Mouse (Mus musculus): ENCODE results near the gene Gad2. TPM values are rescaled to one million over a fixed set of nuclear protein-coding genes. Genes with fewer than 3 reads are reported as not detected.
"Not testable (repeated sequence)": the region's sequence is repeated elsewhere in the genome, so short reads cannot be mapped to it uniquely, and the experiment has no call there.

Gad2 gene
- under 1 TPM; 0.07 to 0.18 TPM for total RNA-seq (2021)
- long read RNA-seq, experiment 1, result 0 reads
- long read RNA-seq, experiment 2, result 0 reads

DNA sequence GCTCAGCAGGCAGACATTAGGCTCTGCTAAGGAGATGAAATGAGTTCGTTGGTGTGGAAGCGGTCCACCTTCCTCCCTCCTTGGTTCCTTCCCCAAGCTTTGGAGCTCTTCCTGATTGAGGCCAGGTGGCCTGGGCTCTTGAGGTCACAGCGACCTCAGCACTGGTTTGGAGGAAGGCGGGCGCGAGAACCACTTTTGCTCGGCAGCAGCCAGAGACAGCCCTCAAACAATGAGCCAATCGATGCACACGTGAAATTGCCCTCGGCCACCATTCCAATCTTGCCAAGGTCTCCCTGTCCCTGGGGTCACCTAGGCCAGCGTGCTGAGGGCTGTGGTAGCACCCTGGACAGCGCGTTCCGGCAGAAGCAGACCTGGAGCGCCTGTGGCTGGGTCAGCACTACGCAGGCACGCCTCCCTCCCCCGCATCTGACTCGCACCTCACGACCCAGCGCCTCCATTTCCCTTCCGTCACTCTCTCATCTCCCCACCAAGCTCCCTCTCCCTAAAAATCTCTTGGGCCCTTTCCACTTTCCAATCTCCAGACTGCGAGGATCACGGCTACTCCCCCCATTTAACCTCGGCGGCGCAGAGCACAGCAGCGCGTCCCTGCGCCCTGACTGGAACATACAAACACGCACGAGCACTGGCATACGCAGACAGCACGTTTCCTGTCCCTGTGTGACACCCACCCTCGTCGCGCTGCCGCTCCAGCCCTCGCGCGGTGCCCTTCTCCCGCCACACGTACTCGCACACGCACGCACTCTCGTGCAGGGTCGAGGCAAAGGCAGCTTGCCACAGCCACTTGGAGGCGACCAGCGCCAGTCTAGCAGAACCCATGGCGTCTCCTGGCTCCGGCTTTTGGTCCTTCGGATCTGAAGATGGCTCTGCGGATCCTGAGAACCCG is at the start of gene Gad2:
Gad2 (plus strand) TSS at position 378 of the 904 bp plus-strand sequence.
- peak; percentile 7 for DNase-seq

DNA sequence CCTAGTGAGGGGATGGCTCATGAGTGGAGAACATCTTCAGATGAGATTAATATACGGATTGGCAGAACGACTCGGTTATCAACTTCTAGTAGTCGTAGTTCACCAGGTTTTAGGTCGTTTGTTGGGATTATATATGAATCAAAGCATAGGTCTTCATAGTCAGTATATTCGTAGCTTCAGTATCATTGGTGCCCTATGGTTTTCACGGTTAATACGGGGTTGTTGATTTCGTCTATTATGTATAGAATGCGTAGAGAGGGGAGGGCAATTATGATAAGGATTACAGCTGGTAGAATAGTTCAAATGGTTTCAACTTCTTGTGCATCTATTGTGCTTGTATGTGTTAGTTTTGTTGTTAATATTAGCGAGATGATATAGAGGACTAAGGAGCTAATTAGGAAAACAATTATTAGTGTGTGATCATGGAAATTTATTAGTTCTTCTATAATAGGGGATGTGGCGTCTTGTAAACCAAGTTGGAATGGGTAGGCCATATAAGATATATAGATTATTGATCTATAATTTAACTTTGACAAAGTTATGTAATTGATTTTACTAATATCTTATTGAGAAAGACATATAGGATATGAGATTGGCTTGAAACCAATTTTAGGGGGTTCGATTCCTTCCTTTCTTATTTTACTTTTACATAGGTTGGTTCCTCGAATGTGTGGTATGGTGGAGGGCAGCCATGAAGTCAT is 34.4 kb upstream of the Gad2 start:
- DNase-seq, result not testable (repeated sequence)

DNA sequence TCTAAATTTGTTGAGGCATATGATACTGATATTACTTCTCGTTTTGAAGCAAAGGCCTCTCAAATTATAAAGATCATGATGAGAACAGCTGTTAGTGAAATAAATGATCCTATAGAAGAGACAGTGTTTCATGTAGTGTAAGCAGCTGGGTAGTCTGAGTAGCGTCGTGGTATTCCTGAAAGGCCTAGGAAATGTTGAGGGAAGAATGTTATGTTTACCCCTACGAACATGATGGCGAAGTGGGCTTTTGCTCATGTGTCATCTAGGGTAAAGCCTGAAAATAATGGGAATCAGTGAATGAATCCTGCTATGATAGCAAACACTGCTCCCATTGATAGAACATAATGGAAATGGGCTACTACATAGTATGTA is 33.8 kb upstream of the Gad2 start:
- DNase-seq, result not testable (repeated sequence)

GRCm38 (mm10) chr2:22588673-22589381 is 33.2 kb upstream of the Gad2 start:
- not testable (repeated sequence) for DNase-seq

DNA sequence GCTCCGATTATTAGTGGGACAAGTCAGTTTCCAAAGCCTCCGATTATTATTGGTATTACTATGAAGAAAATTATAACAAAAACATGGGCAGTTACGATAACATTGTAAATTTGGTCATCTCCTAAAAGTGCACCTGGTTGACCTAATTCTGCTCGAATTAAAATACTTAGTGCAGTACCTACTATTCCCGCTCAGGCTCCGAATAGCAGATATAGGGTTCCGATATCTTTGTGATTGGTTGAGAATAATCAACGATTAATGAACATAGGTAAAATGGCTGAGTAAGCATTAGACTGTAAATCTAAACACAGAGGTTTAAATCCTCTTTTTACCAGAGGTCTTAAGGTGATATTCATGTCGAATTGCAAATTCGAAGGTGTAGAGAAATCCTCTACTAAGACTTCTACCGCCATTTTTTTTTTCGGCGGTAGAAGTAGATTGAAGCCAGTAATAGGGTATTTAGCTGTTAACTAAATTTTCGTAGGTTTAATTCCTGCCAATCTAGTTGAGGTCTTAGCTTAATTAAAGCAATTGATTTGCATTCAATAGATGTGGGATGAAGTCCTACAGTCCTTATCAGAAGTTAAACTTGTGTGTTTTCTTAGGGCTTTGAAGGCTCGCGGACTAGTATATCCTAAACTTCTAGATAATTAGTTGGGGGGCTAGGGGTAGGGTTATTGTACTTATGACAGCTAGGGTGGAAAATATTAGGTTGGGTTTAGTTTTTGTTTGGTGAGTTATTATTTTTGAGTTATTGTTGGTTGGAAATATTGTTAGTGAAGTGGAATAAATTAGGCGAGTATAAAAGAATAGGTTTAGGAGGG is 32.4 kb upstream of the Gad2 start:
- not testable (repeated sequence) for DNase-seq

GRCm38 (mm10) chr2:22590206-22590490 is 31.9 kb upstream of the Gad2 start:
- DNase-seq, result no peak

DNA sequence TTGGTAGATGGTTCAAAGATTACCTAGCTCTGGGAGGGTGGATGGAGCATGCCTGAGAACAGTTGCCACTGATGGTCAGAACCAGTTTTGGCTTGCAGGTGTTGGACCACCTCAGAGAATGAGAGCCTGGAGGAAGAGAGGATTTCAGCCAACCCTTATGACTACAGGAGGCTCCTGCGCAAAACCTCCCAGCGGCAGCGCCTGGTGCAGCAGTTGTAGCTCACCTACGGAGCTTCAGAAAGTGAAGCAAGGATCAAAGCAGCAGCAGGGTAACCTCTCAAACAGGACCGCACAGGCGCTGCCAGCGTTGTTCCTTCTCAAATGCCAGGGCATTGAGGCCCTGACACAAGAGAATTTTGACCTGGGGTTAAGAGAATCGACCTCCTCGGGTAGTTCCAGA is 4.1 kb upstream of the Gad2 start:
- no peak for DNase-seq

- DNase-seq, result no peak
Measured at GRCm38 (mm10) chr2:22619416-22619815, 2.6 kb upstream of the Gad2 start.

GRCm38 (mm10) chr2:22620030-22620429 is 2.0 kb upstream of the Gad2 start:
- no peak for DNase-seq

GRCm38 (mm10) chr2:22620534-22620933 is 1.5 kb upstream of the Gad2 start:
- DNase-seq, result no peak

- no peak for DNase-seq
Measured at GRCm38 (mm10) chr2:22620978-22621827, 802 bp upstream of the Gad2 start.

DNA sequence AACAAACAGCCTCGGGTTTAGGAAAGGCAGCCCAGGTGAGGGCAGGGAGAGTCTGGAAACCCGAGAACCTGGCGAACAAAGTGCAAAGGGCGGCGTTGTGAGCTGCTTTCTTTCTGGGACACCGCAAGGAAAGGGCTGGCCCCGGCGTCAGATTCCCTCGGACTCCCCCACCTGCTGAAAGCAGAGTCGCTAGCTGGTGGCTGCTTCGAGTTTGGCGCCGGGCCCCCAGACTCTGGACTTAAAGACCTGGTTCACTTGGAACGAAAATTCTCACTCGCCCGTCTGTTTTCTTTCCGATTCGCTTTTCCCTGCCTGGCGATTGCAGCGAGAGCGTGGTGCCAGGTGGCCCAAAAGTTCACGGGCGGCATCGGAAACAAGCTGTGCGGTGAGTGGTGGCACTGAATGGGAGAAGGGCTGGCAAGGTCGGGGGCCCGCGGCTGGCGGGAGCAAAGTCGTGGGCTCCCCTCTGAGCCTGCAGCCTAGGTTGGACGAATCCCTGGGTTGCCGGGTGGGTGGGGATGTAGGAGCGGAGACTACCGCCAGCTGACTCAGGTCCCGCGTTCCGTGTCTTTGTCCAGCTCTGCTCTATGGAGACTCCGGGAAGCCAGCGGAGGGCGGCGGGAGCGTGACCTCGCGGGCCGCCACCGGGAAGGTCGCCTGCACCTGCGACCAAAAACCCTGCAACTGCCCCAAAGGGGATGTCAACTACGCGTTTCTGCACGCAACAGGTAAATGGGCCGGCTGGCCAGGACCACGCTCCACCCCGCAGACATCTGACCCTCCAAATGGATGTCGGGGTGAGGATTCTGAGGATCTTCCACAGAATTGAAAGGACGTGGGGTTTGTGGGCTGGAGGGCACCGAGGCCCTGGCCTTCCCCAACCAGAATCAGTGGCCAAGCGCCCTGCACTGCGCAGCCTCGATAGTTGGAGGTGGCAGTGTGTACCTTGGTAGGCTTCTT is 1.4 kb downstream of the Gad2 start:
- DNase-seq, result peak; percentile 7

DNA sequence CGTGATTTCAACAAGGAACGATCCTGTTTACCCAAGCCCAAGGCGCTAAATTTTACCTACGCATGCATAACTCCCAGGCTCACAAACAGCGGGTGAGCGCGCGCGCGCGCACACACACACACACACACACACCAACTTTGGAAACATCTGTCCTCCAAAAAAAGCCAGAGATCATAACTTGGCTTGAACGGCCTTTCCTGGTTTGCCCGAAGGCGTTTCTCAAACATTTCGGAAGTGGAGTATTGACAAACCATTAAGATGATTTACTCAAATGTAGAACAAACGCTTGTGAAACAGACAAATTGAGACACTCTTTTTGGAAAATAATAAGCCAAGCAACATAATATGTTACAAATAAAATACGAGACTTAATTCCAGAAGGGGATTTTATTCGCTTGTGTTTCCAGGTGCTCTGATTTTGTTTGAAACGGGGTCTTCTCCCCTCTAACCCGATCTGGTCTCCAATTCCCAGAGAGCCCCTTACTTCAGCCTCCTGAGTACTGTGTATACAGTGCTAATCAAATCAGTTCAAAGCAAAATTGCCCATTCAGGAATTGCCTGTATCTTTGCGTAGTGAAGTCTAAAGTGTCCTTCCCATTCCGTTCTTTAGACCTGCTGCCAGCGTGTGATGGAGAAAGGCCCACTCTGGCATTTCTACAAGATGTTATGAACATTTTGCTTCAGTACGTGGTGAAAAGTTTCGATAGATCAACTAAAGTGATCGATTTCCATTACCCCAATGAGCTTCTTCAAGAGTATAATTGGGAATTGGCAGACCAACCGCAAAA is 2.4 kb downstream of the Gad2 start:
- no peak for DNase-seq

GRCm38 (mm10) chr2:22625096-22625960 is 3.3 kb downstream of the Gad2 start:
- no peak for DNase-seq

DNA sequence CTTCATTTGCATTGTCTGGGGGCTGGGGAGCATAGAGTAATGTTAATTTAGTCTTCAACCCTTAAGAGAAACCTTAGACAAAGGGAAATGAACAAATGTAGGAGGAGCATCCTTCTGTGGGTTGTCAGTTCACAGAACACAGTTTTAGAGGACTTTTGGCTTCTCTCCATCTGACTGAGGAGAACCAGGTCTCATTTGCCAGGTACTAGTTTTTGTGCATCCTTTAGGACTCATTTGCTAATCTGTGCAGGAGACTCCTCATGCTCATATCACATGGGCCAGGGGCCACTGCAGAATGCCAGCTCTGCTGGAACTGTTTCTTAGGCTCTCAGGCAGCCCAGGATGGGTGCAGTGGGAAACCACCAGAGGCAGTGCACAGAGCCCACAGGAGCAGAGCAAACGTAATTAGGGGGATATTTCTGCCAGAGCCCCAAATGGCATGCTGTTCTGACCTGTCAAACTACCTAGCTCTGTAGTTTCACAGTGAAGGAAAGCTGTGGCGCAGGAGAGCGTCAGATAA is 5.2 kb downstream of the Gad2 start:
- no peak for DNase-seq

GRCm38 (mm10) chr2:22627819-22628432 is 5.9 kb downstream of the Gad2 start:
- DNase-seq, result no peak

GRCm38 (mm10) chr2:22634766-22635165 is 12.8 kb downstream of the Gad2 start:
- peak; percentile 14 for DNase-seq
